Mouse (Mus musculus): Measurements from ENCODE around the gene Gm21258. TPM values are rescaled to one million over a fixed set of nuclear protein-coding genes. Genes with fewer than 3 reads are reported as not detected.
"Not testable (repeated sequence)": the region's sequence is repeated elsewhere in the genome, so short reads cannot be mapped to it uniquely, and the experiment has no call there.

Gm21258 gene
- polyA plus RNA-seq (2015; fragmentation: Nextera tagmentation; extraction: Ambion mirVana), result not detected in 2 replicates

- not testable (repeated sequence) for H3K4me3 ChIP-seq (ENCODE audit: low read length); ATAC-seq (ENCODE audit: low FRiP score, low TSS enrichment); H3K27me3 ChIP-seq (ENCODE audit: insufficient read depth, low read length); H3K9ac ChIP-seq (replicated peaks; ENCODE audit: low read length); H3K36me3 ChIP-seq (ENCODE audit: insufficient read depth, low read length); H3K27ac ChIP-seq (ENCODE audit: low read length); H3K9me3 ChIP-seq (ENCODE audit: low read length); H3K4me2 ChIP-seq (replicated peaks; ENCODE audit: low read depth, low read length); H3K4me1 ChIP-seq (ENCODE audit: insufficient read depth, low read length)
- WGBS, result no CpG with 5 or more reads among the region's 6 CpGs
Measured at GRCm38 (mm10) chrY:52779740-52780139, at the start of gene Gm21258. TSS of gene Gm21258 (plus strand) at chrY:52780040.
